Mouse (Mus musculus) liver, postnatal 0 days (tissue): Measurements from ENCODE around the gene Retsat. TPM values are rescaled to one million over a fixed set of nuclear protein-coding genes. Genes with fewer than 3 reads are reported as not detected.
A peak's percentile ranks its signal among the peaks of the same experiment; 100 is the strongest.

Experiments
- ATAC-seq: fragments of 200-750 bp; cut with Nextera tagmentation; 2 replicates; pipeline ENCODE4 v1.8.0; 2017; ENCODE audit warnings: mild to moderate bottlenecking, moderate library complexity
- DNase-seq: peaks from one replicate; pipeline ENCODE4 v3.0.0-alpha.2; 2016
- H3K27ac ChIP-seq: fragments of 300-500 bp; sonication (generic); 2 replicates; pipeline ENCODE4 v1.5.1; 2014; ENCODE audit warnings: antibody characterized with exemption, moderate library complexity, mild to moderate bottlenecking, low read depth
- H3K27me3 ChIP-seq: fragments of 300-500 bp; sonication (generic); 2 replicates; pipeline ENCODE4 v1.6.1; 2014; ENCODE audit warnings: low read length, control low read depth, mixed read lengths; ENCODE audit not compliant: insufficient read depth
- H3K36me3 ChIP-seq: fragments of 300-500 bp; sonication (generic); replicated peaks from 2 replicates; pipeline ENCODE4 v1.6.1; 2014; ENCODE audit warnings: mild to moderate bottlenecking, control low read depth, low read length, moderate library complexity, mixed read lengths; ENCODE audit not compliant: insufficient read depth
- H3K4me1 ChIP-seq: fragments of 300-500 bp; sonication (generic); 2 replicates; pipeline ENCODE4 v1.6.1; 2014; ENCODE audit warnings: antibody characterized with exemption, mild to moderate bottlenecking, control low read depth; ENCODE audit not compliant: insufficient read depth
- H3K4me2 ChIP-seq: fragments of 300-500 bp; sonication (generic); 2 replicates; pipeline ENCODE4 v1.6.1; 2014; ENCODE audit warnings: low read depth, mild to moderate bottlenecking, low read length, moderate library complexity, mixed read lengths
- H3K4me3 ChIP-seq: fragments of 300-500 bp; sonication (generic); 2 replicates; pipeline ENCODE4 v1.5.1; 2014; ENCODE audit warnings: low read depth, low read length
- H3K9ac ChIP-seq: fragments of 300-500 bp; sonication (generic); replicated peaks from 2 replicates; pipeline ENCODE4 v1.6.1; 2014; ENCODE audit warnings: mild to moderate bottlenecking, moderate library complexity
- H3K9me3 ChIP-seq: fragments of 300-500 bp; sonication (generic); 2 replicates; pipeline ENCODE4 v1.6.1; 2016; ENCODE audit warnings: mild to moderate bottlenecking, control low read depth, low read length, mixed read lengths
- CTCF ChIP-seq: sonication (generic); IDR thresholded peaks from 2 replicates; pipeline ENCODE4 v1.5.1; 2016; ENCODE audit warnings: antibody characterized with exemption, low read depth
- EP300 ChIP-seq: IDR thresholded peaks from 2 replicates; pipeline ENCODE4 v1.6.1; 2016; ENCODE audit warnings: antibody characterized with exemption, low read depth, mild to moderate bottlenecking
- WGBS: fragments of 180-500 bp; shearing (Covaris S2); extraction: QIAGEN DNeasy Blood & Tissue Kit; methylation state at CpG from one replicate; pipeline ENCODE4 v1.1.7; 2014; ENCODE audit not compliant: insufficient replicate concordance; 5-methylcytosine and 5-hydroxymethylcytosine counted together
- polyA plus RNA-seq: library from polyadenylated mRNA; unstranded; fragments of >200 nt; fragmentation: Nextera tagmentation; extraction: Ambion mirVana; gene quantifications from 2 replicates; pipeline ENCODE4 v1.2.1, GENCODE M21; 2015

Gene Retsat
- polyA plus RNA-seq, 1 experiment from 2014 or later, result 109 TPM

DNA sequence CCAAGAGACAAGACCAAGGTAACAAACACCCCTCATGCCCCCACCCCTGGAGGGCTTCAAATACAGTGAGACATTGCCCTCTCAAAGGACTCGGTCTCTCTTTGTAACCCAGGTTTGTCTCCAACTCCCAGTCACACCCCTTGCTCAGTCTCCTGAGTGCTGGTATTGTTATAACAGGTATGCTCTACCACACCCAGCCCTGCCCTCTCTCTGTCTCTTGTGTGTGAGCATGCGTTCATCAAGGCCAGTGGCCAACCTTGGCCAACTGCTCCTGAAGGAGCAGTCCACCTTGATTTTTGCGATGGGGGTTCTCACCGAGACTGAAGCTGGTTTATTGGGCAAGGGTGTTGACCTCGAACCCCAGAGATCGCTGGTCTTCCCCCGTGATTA, 57.8 kb downstream of the Retsat start:
- Histone ChIP-seq H3K9me3 (no peaks in the 10 kb centered on the region), H3K4me2 (no peak overlapping the region), H3K4me3 (no peak overlapping the region), H3K9ac (no peak overlapping the region), H3K4me1 (peaks cover 19% of the 10 kb centered on the region), H3K36me3 (no peaks in the 10 kb centered on the region), H3K27ac (peak overlapping the region; percentile 29; the same call in 1 of the 2 replicates), H3K27me3 (no peaks in the 10 kb centered on the region)
- TF ChIP-seq CTCF (no peak), EP300 (no peak)
- no peak for ATAC-seq
- DNase-seq, result no peak
- 73% methylated on average over 7 of the region's 7 CpGs for WGBS

DNA sequence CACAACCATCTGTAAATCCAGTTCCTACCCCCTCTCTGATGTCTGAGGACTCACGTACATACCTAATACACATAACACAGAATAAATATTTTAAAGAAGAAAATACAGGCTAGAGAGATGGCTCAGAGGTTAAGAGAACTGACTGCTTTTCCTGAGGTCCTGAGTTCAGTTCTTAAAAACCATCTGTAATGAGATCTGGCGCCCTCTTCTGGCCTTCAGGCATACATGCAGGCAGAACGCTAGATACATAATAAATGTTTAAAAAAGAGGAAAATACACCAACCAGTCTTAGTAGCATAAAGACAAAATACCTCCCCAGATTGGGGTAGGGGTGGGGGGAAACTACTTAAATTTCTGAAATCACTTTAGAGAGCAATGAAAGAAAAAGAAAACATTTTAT, 59.7 kb downstream of the Retsat start:
- no peak for ATAC-seq

More for the DNA sequence above, 59.7 kb downstream of the Retsat start:
- Histone ChIP-seq H3K4me1 (peaks cover 20% of the 10 kb centered on the region), H3K27ac (no peak overlapping the region), H3K9ac (no peak overlapping the region), H3K36me3 (no peaks in the 10 kb centered on the region), H3K9me3 (no peaks in the 10 kb centered on the region), H3K4me3 (no peak overlapping the region), H3K27me3 (no peaks in the 10 kb centered on the region), H3K4me2 (no peak overlapping the region)
- TF ChIP-seq CTCF (peak; percentile 76), EP300 (no peak)
- DNase-seq, result no peak
- 46% methylated on average over 3 of the region's 3 CpGs for WGBS

Other genes starting within 250 kb of the Retsat start
- gene Tmem150a, start 243.0 kb upstream of the Retsat start, polyA plus RNA-seq, result 92.3 and 113 TPM in 2 replicates
- 61.0 and 63.2 TPM in 2 replicates for gene Rnf181, start 231.5 kb upstream of the Retsat start, polyA plus RNA-seq
- gene Vamp5, start 218.0 kb upstream of the Retsat start, polyA plus RNA-seq, result 50.8 and 53.1 TPM in 2 replicates
- 263 and 277 TPM in 2 replicates for gene Vamp8, start 207.8 kb upstream of the Retsat start, polyA plus RNA-seq
- 16.2 and 20.7 TPM in 2 replicates for gene Ggcx, start 184.2 kb upstream of the Retsat start, polyA plus RNA-seq
- 111 and 138 TPM in 2 replicates for gene Mat2a, start 158.9 kb upstream of the Retsat start, polyA plus RNA-seq
- not detected in 2 replicates for gene Sh2d6, start 76.8 kb upstream of the Retsat start, polyA plus RNA-seq
- 20.0 and 22.8 TPM in 2 replicates for gene Capg, start 54.1 kb upstream of the Retsat start, polyA plus RNA-seq
- 4.0 and 5.2 TPM in 2 replicates for gene Elmod3, start 62 bp upstream of the Retsat start, polyA plus RNA-seq
- 21.5 and 23.2 TPM in 2 replicates for gene Tgoln1, start 18.5 kb downstream of the Retsat start, polyA plus RNA-seq
- 5.7 and 5.8 TPM in 2 replicates for gene Tcf7l1, start 190.8 kb downstream of the Retsat start, polyA plus RNA-seq